Mouse (Mus musculus) MEL (cell line): ENCODE data around the gene Cyp26b1. TPM values are rescaled to one million over a fixed set of nuclear protein-coding genes. Genes with fewer than 3 reads are reported as not detected.

Experiments used
- DNase-seq: peaks from one replicate; pipeline ENCODE4 v3.0.0; 2011; ENCODE audit warnings: low read depth, low spot score
- H3K27ac ChIP-seq: 2 replicates; pipeline ENCODE4 v1.5.1; 2012; ENCODE audit warnings: low read depth, mild to moderate bottlenecking, control low read depth, low read length, moderate library complexity; ENCODE audit not compliant: control insufficient read depth
- H3K27me3 ChIP-seq, 2 experiments: fragments of 150-350 bp in 1 of 2; sonication (generic) in 1 of 2; 2 replicates each; pipeline ENCODE4 v1.6.1; 2012; ENCODE audit warnings: low read length in 2 of 2, mild to moderate bottlenecking in 2 of 2, improper control_type of control experiment in 1 of 2, moderate library complexity in 1 of 2; ENCODE audit not compliant: insufficient read depth in 2 of 2, control insufficient read depth in 1 of 2
- H3K36me3 ChIP-seq, 2 experiments: 2 replicates each; pipeline ENCODE4 v1.6.1; 2012 to 2014; ENCODE audit warnings: low read length in 2 of 2, improper control_type of control experiment in 1 of 2, inconsistent platforms in 1 of 2, mild to moderate bottlenecking in 1 of 2; ENCODE audit not compliant: insufficient read depth in 2 of 2, control insufficient read depth in 1 of 2
- H3K4me1 ChIP-seq, 2 experiments: fragments of 150-350 bp in 1 of 2; sonication (generic) in 1 of 2; 2 replicates each; pipeline ENCODE4 v1.6.1; 2012; ENCODE audit warnings: low read length in 2 of 2, improper control_type of control experiment in 1 of 2, mild to moderate bottlenecking in 1 of 2; ENCODE audit not compliant: insufficient read depth in 2 of 2, control insufficient read depth in 1 of 2
- H3K4me3 ChIP-seq, 2 experiments: fragments of 150-350 bp in 1 of 2; sonication (generic) in 1 of 2; 2 replicates each; pipeline ENCODE4 v1.5.1; 2012; ENCODE audit warnings: low read depth in 2 of 2, low read length in 2 of 2, mild to moderate bottlenecking in 2 of 2, moderate library complexity in 2 of 2, control low read depth in 1 of 2, improper control_type of control experiment in 1 of 2; ENCODE audit not compliant: control insufficient read depth in 1 of 2, insufficient read depth in 1 of 2
- H3K79me2 ChIP-seq: 2 replicates; pipeline ENCODE4 v1.6.1; 2012; ENCODE audit warnings: mild to moderate bottlenecking, low read length, moderate library complexity; ENCODE audit not compliant: control insufficient read depth, poor library complexity, insufficient read depth
- H3K9ac ChIP-seq: 2 replicates; pipeline ENCODE4 v1.6.1; 2012; ENCODE audit warnings: low read depth, mild to moderate bottlenecking, control low read depth, low read length, moderate library complexity; ENCODE audit not compliant: control insufficient read depth, poor library complexity, severe bottlenecking
- H3K9me3 ChIP-seq: fragments of 150-350 bp; sonication (generic); replicated peaks from 2 replicates; pipeline ENCODE4 v1.6.1; 2012; ENCODE audit warnings: mild to moderate bottlenecking, low read length, improper control_type of control experiment, moderate library complexity; ENCODE audit not compliant: insufficient read depth
- BHLHE40 ChIP-seq: IDR thresholded peaks from 2 replicates; pipeline ENCODE4 v1.6.1; 2012; ENCODE audit warnings: low read depth, mild to moderate bottlenecking, inconsistent platforms, low read length, improper control_type of control experiment, borderline replicate concordance
- CHD1 ChIP-seq: IDR thresholded peaks from 2 replicates; pipeline ENCODE4 v1.6.1; 2012; ENCODE audit warnings: low read depth, mild to moderate bottlenecking, inconsistent platforms, low read length, improper control_type of control experiment
- CHD2 ChIP-seq: IDR thresholded peaks from 2 replicates; pipeline ENCODE4 v1.6.1; 2011; ENCODE audit warnings: low read length, improper control_type of control experiment
- E2F4 ChIP-seq: IDR thresholded peaks from 2 replicates; pipeline ENCODE4 v1.6.1; 2011; ENCODE audit warnings: low read depth, low read length, improper control_type of control experiment, borderline replicate concordance
- ELF1 ChIP-seq: IDR thresholded peaks from 2 replicates; pipeline ENCODE4 v1.6.1; 2014; ENCODE audit warnings: low read depth, mild to moderate bottlenecking, inconsistent platforms, low read length, improper control_type of control experiment, moderate library complexity
- EP300 ChIP-seq, 2 experiments: IDR thresholded peaks; 2 replicates each; pipeline ENCODE4 v1.6.1; 2011; ENCODE audit warnings: improper control_type of control experiment in 2 of 2, low read length in 2 of 2, low read depth in 1 of 2, mild to moderate bottlenecking in 1 of 2
- ETS1 ChIP-seq: IDR thresholded peaks from 2 replicates; pipeline ENCODE4 v1.6.1; 2012; ENCODE audit warnings: low read depth, mild to moderate bottlenecking, inconsistent platforms, low read length, improper control_type of control experiment, moderate library complexity
- GABPA ChIP-seq: IDR thresholded peaks from 2 replicates; pipeline ENCODE4 v1.6.1; 2012; ENCODE audit warnings: low read depth, mild to moderate bottlenecking, inconsistent platforms, low read length, improper control_type of control experiment, moderate library complexity
- GATA1 ChIP-seq: IDR thresholded peaks from 2 replicates; pipeline ENCODE4 v1.6.1; 2011; ENCODE audit warnings: low read depth, low read length, improper control_type of control experiment
- JUND ChIP-seq: IDR thresholded peaks from 2 replicates; pipeline ENCODE4 v1.6.1; 2011; ENCODE audit warnings: low read depth, mild to moderate bottlenecking, improper control_type of control experiment, low read length
- MAFK ChIP-seq: IDR thresholded peaks from 2 replicates; pipeline ENCODE4 v1.6.1; 2011; ENCODE audit warnings: low read depth, mild to moderate bottlenecking, low read length, improper control_type of control experiment, borderline replicate concordance
- MAX ChIP-seq: IDR thresholded peaks from 2 replicates; pipeline ENCODE4 v1.6.1; 2011; ENCODE audit warnings: low read length, improper control_type of control experiment
- MAZ ChIP-seq: IDR thresholded peaks from 2 replicates; pipeline ENCODE4 v1.6.1; 2012; ENCODE audit warnings: low read depth, mild to moderate bottlenecking, inconsistent platforms, low read length, improper control_type of control experiment
- MXI1 ChIP-seq: IDR thresholded peaks from 2 replicates; pipeline ENCODE4 v1.6.1; 2011; ENCODE audit warnings: mild to moderate bottlenecking, low read depth, low read length, improper control_type of control experiment
- MYB ChIP-seq: IDR thresholded peaks from 2 replicates; pipeline ENCODE4 v1.6.1; 2011; ENCODE audit warnings: mild to moderate bottlenecking, low read depth, low read length, improper control_type of control experiment
- NELFE ChIP-seq: IDR thresholded peaks from 2 replicates; pipeline ENCODE4 v1.6.1; 2011; ENCODE audit warnings: low read depth, low read length, improper control_type of control experiment
- POLR2AphosphoS5 ChIP-seq: IDR thresholded peaks from 2 replicates; pipeline ENCODE4 v1.6.1; 2012; ENCODE audit warnings: low read depth, borderline replicate concordance, mild to moderate bottlenecking, inconsistent platforms, low read length, moderate library complexity, mixed read lengths
- SMC3 ChIP-seq: IDR thresholded peaks from 2 replicates; pipeline ENCODE4 v1.6.1; 2011; ENCODE audit warnings: low read depth, low read length, improper control_type of control experiment
- TAL1 ChIP-seq: IDR thresholded peaks from 2 replicates; pipeline ENCODE4 v1.6.1; 2012; ENCODE audit warnings: mild to moderate bottlenecking, inconsistent platforms, low read length, moderate library complexity, mixed read lengths
- UBTF ChIP-seq: IDR thresholded peaks from 2 replicates; pipeline ENCODE4 v1.6.1; 2012; ENCODE audit warnings: low read depth, mild to moderate bottlenecking, inconsistent platforms, low read length, improper control_type of control experiment, moderate library complexity, borderline replicate concordance; ENCODE audit not compliant: insufficient read depth
- USF2 ChIP-seq, 2 experiments: IDR thresholded peaks; 2 replicates each; pipeline ENCODE4 v1.6.1; 2011 to 2012; ENCODE audit warnings: improper control_type of control experiment in 2 of 2, low read length in 2 of 2, borderline replicate concordance in 1 of 2, inconsistent platforms in 1 of 2, low read depth in 1 of 2, mild to moderate bottlenecking in 1 of 2; ENCODE audit not compliant: insufficient read depth in 1 of 2
- ZC3H11A ChIP-seq: IDR thresholded peaks from 2 replicates; pipeline ENCODE4 v1.6.1; 2012; ENCODE audit warnings: low read depth, mild to moderate bottlenecking, inconsistent platforms, low read length, improper control_type of control experiment
- ZKSCAN1 ChIP-seq: IDR thresholded peaks from 2 replicates; pipeline ENCODE4 v1.6.1; 2012; ENCODE audit warnings: low read depth, mild to moderate bottlenecking, inconsistent platforms, low read length, improper control_type of control experiment, moderate library complexity
- polyA plus RNA-seq, 2 experiments: library from polyadenylated mRNA; stranded (reverse) in 1 of 2; unstranded in 1 of 2; fragments of >175 nt in 1 of 2; fragments of >200 nt in 1 of 2; gene quantifications; 2 replicates each; pipeline versions ENCODE4 v1.2.1 to v1.2.4; 2012; ENCODE audit warnings: low replicate concordance in 2 of 2, low read depth in 1 of 2; ENCODE audit not compliant: insufficient read length in 2 of 2, insufficient read depth in 1 of 2, missing spikeins in 1 of 2
- total RNA-seq: library from RNA; depleted of rRNA; stranded (reverse); fragments of 300-350 nt; gene quantifications from 2 replicates; pipeline ENCODE4 v1.2.3, GENCODE M21; 2012

Gene Cyp26b1
- total and polyA plus RNA-seq, 3 experiments: not detected

DNA sequence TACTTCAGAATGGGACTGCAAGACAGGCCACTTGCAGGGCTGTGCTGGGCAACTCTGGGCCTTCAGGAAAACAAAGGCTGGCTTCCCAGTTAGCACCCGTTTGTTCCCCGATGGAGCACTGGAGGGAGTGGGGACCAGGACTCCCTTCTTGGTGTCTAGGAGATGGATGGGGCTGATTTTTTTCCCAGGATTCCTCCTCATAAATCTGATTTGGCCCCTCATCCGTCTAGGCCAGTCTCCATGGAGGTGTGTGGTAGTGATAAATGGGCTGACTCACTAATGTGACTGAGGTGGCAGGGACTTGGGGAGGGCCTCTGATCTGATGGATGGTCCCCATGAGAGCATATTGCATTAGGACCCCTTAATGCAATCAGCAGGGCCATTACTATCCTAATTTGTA, 5.0 kb upstream of the Cyp26b1 start:
- no peak overlapping the region for H3K9ac ChIP-seq

DNA sequence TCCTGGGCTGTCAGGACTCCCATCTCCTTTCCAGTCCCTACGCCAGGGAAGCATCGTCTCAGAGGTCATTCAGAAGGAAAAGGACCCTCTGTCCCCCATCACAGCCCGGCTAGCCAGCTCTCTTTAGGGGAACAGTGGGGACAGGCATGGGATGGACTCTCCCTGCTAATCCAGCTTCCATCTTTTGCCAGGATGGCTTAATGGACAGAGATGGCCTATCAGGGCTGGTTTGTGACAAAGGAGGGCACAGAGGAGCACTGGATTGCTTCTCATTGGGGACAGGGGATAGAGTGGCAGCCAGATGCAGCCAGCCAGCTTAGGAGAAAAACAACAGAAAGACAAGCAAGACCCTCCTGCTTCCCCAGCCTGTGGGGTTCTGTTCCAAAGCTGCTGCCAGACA, 918 bp upstream of the Cyp26b1 start:
- H3K4me3 ChIP-seq: no peak overlapping the region
- H3K4me1 ChIP-seq: no peaks in the 10 kb centered on the region
- no peaks in the 10 kb centered on the region for H3K9me3 ChIP-seq
- no peaks in the 10 kb centered on the region for H3K36me3 ChIP-seq
- DNase-seq: no peak
- no peak for TF ChIP-seq MAX
- TF ChIP-seq SMC3: no peak
- no peak for TF ChIP-seq NELFE
- no peak for TF ChIP-seq USF2 (IDR thresholded peaks at IDR 0.05; ENCODE audit: borderline replicate concordance in 1 of 2, insufficient read depth in 1 of 2, low read depth in 1 of 2, low read length in 2 of 2)
- TF ChIP-seq CHD2: no peak
- no peak for TF ChIP-seq UBTF
- no peak for TF ChIP-seq MAFK
- TF ChIP-seq E2F4: no peak
- no peak for TF ChIP-seq ELF1
- no peak for TF ChIP-seq ZKSCAN1
- no peaks in the 10 kb centered on the region for H3K79me2 ChIP-seq
- no peak overlapping the region for H3K27ac ChIP-seq
- H3K27me3 ChIP-seq: no peaks in the 10 kb centered on the region
- H3K9ac ChIP-seq: no peak overlapping the region

More for the DNA sequence above, 5.0 kb upstream of the Cyp26b1 start:
- no peak for TF ChIP-seq GABPA
- TF ChIP-seq CHD1: no peak
- TF ChIP-seq ETS1: no peak
- TF ChIP-seq EP300 (IDR thresholded peaks at IDR 0.05; ENCODE audit: low read depth in 1 of 2, low read length in 2 of 2): no peak
- no peak for TF ChIP-seq POLR2AphosphoS5
- no peak for TF ChIP-seq BHLHE40
- no peak for TF ChIP-seq MYB
- no peak for TF ChIP-seq ZC3H11A
- no peak for TF ChIP-seq MAZ
- no peak for TF ChIP-seq MXI1
- no peak for TF ChIP-seq JUND
- no peak for TF ChIP-seq GATA1
- TF ChIP-seq TAL1: no peak
- no peaks in the 10 kb centered on the region for H3K4me1 ChIP-seq
- H3K27me3 ChIP-seq: no peaks in the 10 kb centered on the region
- H3K27ac ChIP-seq: no peak overlapping the region
- no peaks in the 10 kb centered on the region for H3K36me3 ChIP-seq
- no peak for DNase-seq
- H3K9me3 ChIP-seq: no peaks in the 10 kb centered on the region
- no peaks in the 10 kb centered on the region for H3K79me2 ChIP-seq
- H3K4me3 ChIP-seq: no peak overlapping the region
